Comparison of ENCODE assay signal across 10 mouse cellular contexts in genomic region chr2:48423861-48424442, GRCm38 (mm10).
A peak's percentile ranks its signal among the peaks of the same experiment; 100 is the strongest.
DNase-seq lines count a peak whose midpoint lies in the region; ATAC-seq and TF ChIP-seq lines count a peak whose summit lies in the region.
"Had no signal": no experiment of that assay in that cellular context is flagged by ENCODE, and none has a peak within 500 bp of the region (broad histone marks: within the 10 kb centered on the region; RNA-seq: fewer than 3 reads in every experiment).

No protein-coding gene starts in this region.

- H3K9ac ChIP-seq in kidney, postnatal 0 days (ENCODE audit: low read depth, low read length) = no peak overlapping the region
- no peak overlapping the region for H3K9ac ChIP-seq in intestine, embryonic 16.5 days (ENCODE audit: low read depth, low read length)
- H3K9ac ChIP-seq in neural tube, embryonic 12.5 days = 0 out of 2 replicates have a peak overlapping the region, but pooled peaks have one; percentile 3
- H3K9ac ChIP-seq: liver, embryonic 14.5 days had no signal

- intact Hi-C loops in heart, postnatal 10 days (cut with DNase I) = no loop called here

- H3K4me1 ChIP-seq in kidney, postnatal 0 days (replicated peaks; ENCODE audit: insufficient read depth, low read length) = peaks cover 10% of the 10 kb centered on the region; the same call in 1 of the 2 replicates
- peaks cover 42% of the 10 kb centered on the region for H3K4me1 ChIP-seq in forebrain, embryonic 10.5 days
- no peaks in the 10 kb centered on the region for H3K4me1 ChIP-seq in intestine, embryonic 16.5 days (ENCODE audit: control insufficient read depth, insufficient read depth, low read length)
- peaks cover 26% of the 10 kb centered on the region for H3K4me1 ChIP-seq in neural tube, embryonic 12.5 days

- H3K4me2 ChIP-seq in kidney, postnatal 0 days (ENCODE audit: low read length) = peak overlapping the region; percentile 25; the same call in 1 of the 2 replicates
- H3K4me2 ChIP-seq in intestine, embryonic 16.5 days (ENCODE audit: low read depth, low read length) = no peak overlapping the region
- peak overlapping the region; percentile 35; the same call in 1 of the 2 replicates for H3K4me2 ChIP-seq in neural tube, embryonic 12.5 days (replicated peaks)

- no peak for TF ChIP-seq CTCF in kidney, postnatal 0 days (IDR thresholded peaks at IDR 0.05; ENCODE audit: low read depth)

- ATAC-seq in kidney, postnatal 0 days (replicated peaks; ENCODE audit: low FRiP score, low read depth) = no peak
- peak; percentile 34; the same call in 1 of the 2 replicates for ATAC-seq in intestine, embryonic 16.5 days
- ATAC-seq in neural tube, embryonic 12.5 days (ENCODE audit: low FRiP score, low read depth) = peak; percentile 78
- no peak for ATAC-seq in megakaryocyte, adult 5-6 weeks (ENCODE audit: poor library complexity, severe bottlenecking)
- no peak for ATAC-seq in granulocyte monocyte progenitor cell, adult 5-6 weeks (replicated peaks; ENCODE audit: poor library complexity, severe bottlenecking)

- no peak overlapping the region for H3K4me3 ChIP-seq in kidney, postnatal 0 days (replicated peaks; ENCODE audit: low read depth, low read length)
- peak overlapping the region; percentile 25 for H3K4me3 ChIP-seq in forebrain, embryonic 10.5 days
- H3K4me3 ChIP-seq in intestine, embryonic 16.5 days (ENCODE audit: low read length) = no peak overlapping the region
- H3K4me3 ChIP-seq in neural tube, embryonic 12.5 days = no peak overlapping the region

- no peaks in the 10 kb centered on the region for H3K36me3 ChIP-seq in kidney, postnatal 0 days (ENCODE audit: insufficient read depth, low read length)
- H3K36me3 ChIP-seq in forebrain, embryonic 10.5 days (replicated peaks) = no peaks in the 10 kb centered on the region
- H3K36me3 ChIP-seq in intestine, embryonic 16.5 days (ENCODE audit: control insufficient read depth, insufficient read depth, low read length) = no peaks in the 10 kb centered on the region
- H3K36me3 ChIP-seq in neural tube, embryonic 12.5 days = no peaks in the 10 kb centered on the region

- H3K27me3 ChIP-seq in kidney, postnatal 0 days (ENCODE audit: insufficient read depth, low read length) = no peaks in the 10 kb centered on the region
- peaks cover 11% of the 10 kb centered on the region for H3K27me3 ChIP-seq in forebrain, embryonic 10.5 days (ENCODE audit: poor library complexity, severe bottlenecking)
- no peaks in the 10 kb centered on the region for H3K27me3 ChIP-seq in intestine, embryonic 16.5 days (replicated peaks; ENCODE audit: control insufficient read depth, insufficient read depth, low read length)
- no peaks in the 10 kb centered on the region for H3K27me3 ChIP-seq in neural tube, embryonic 12.5 days (replicated peaks)

- DNase-seq in kidney, postnatal 0 days (ENCODE audit: low spot score) = no peak
- DNase-seq in kidney, postnatal 25 days = no peak
- DNase-seq in forebrain, embryonic 10.5 days (ENCODE audit: extremely low spot score, low spot score) = no peak
- DNase-seq in heart, postnatal 10 days = no peak
- DNase-seq: heart, postnatal 36 days had no signal

- 46% methylated on average over 9 of the region's 9 CpGs for WGBS in kidney, postnatal 0 days
- WGBS in forebrain, embryonic 10.5 days = 17% methylated on average over 9 of the region's 9 CpGs
- WGBS in intestine, embryonic 16.5 days = 50% methylated on average over 9 of the region's 9 CpGs
- WGBS in neural tube, embryonic 12.5 days = 12% methylated on average over 9 of the region's 9 CpGs

- H3K9me3 ChIP-seq in kidney, postnatal 0 days (replicated peaks; ENCODE audit: low read length) = no peaks in the 10 kb centered on the region
- no peaks in the 10 kb centered on the region for H3K9me3 ChIP-seq in forebrain, embryonic 10.5 days
- no peaks in the 10 kb centered on the region for H3K9me3 ChIP-seq in intestine, embryonic 16.5 days (ENCODE audit: control insufficient read depth, low read length)
- no peaks in the 10 kb centered on the region for H3K9me3 ChIP-seq in neural tube, embryonic 12.5 days

- no peak overlapping the region for H3K27ac ChIP-seq in kidney, postnatal 0 days
- H3K27ac ChIP-seq in forebrain, embryonic 10.5 days = peak overlapping the region; percentile 32
- no peak overlapping the region for H3K27ac ChIP-seq in intestine, embryonic 16.5 days (ENCODE audit: low read length)
- H3K27ac ChIP-seq in neural tube, embryonic 12.5 days = no peak overlapping the region
- H3K27ac ChIP-seq: liver, embryonic 14.5 days had no signal

Comparison
In these comparisons a context has a peak if more than half of its experiments do, and no peak if none do; other contexts are left out.
1. ATAC-seq: peak in intestine, embryonic 16.5 days (single experiment) and neural tube, embryonic 12.5 days (single experiment); none in kidney, postnatal 0 days (single experiment), megakaryocyte, adult 5-6 weeks (single experiment) and granulocyte monocyte progenitor cell, adult 5-6 weeks (single experiment).